ENCODE assay signal across 8 mouse cellular contexts in genomic region chr7:141466607-141467148, GRCm38 (mm10). TPM values are rescaled to one million over a fixed set of nuclear protein-coding genes. Genes with fewer than 3 reads are reported as not detected.
DNase-seq lines count a peak whose midpoint lies in the region; ATAC-seq lines count a peak whose summit lies in the region.

No protein-coding gene starts in this region.

- WGBS in kidney, embryonic 14.5 days, result 56% methylated on average over 10 of the region's 10 CpGs
- 59% methylated on average over 10 of the region's 10 CpGs for WGBS in embryonic facial prominence, embryonic 10.5 days
- 59% methylated on average over 10 of the region's 10 CpGs for WGBS in hindbrain, embryonic 14.5 days
- 68% methylated on average over 10 of the region's 10 CpGs for WGBS in midbrain, embryonic 16.5 days

- H3K9ac ChIP-seq in kidney, embryonic 14.5 days (ENCODE audit: low read depth, low read length), result peak overlapping the region; percentile 71
- H3K9ac ChIP-seq in hindbrain, embryonic 14.5 days, result peak overlapping the region; percentile 74; the same call in 1 of the 2 replicates
- H3K9ac ChIP-seq in midbrain, embryonic 16.5 days (ENCODE audit: low read depth, low read length), result peak overlapping the region; percentile 86; the same call in 1 of the 2 replicates

- intact Hi-C loops in gastrocnemius, postnatal 36 days (cut with DNase I), result no loop called here

- peak overlapping the region; percentile 57 for H3K4me3 ChIP-seq in kidney, embryonic 14.5 days (ENCODE audit: low read length)
- peak overlapping the region; percentile 76 for H3K4me3 ChIP-seq in embryonic facial prominence, embryonic 10.5 days
- H3K4me3 ChIP-seq in hindbrain, embryonic 14.5 days (replicated peaks; ENCODE audit: low read length), result peak overlapping the region; percentile 35
- H3K4me3 ChIP-seq in midbrain, embryonic 16.5 days (ENCODE audit: low read depth, low read length), result peak overlapping the region; percentile 56

- H3K27me3 ChIP-seq in kidney, embryonic 14.5 days (ENCODE audit: control insufficient read depth, insufficient read depth, low read length), result peaks cover 39% of the 10 kb centered on the region
- peaks cover 54% of the 10 kb centered on the region for H3K27me3 ChIP-seq in embryonic facial prominence, embryonic 10.5 days (replicated peaks; ENCODE audit: low read depth, poor library complexity, severe bottlenecking)
- peaks cover 53% of the 10 kb centered on the region for H3K27me3 ChIP-seq in hindbrain, embryonic 14.5 days (ENCODE audit: control insufficient read depth, insufficient read depth, low read length)
- peaks cover 52% of the 10 kb centered on the region for H3K27me3 ChIP-seq in midbrain, embryonic 16.5 days (ENCODE audit: control insufficient read depth, insufficient read depth, low read depth, low read length)

- peak overlapping the region; percentile 52 for H3K4me2 ChIP-seq in kidney, embryonic 14.5 days (replicated peaks; ENCODE audit: low read depth, low read length)
- H3K4me2 ChIP-seq in hindbrain, embryonic 14.5 days (replicated peaks), result peak overlapping the region; percentile 71
- peak overlapping the region; percentile 66 for H3K4me2 ChIP-seq in midbrain, embryonic 16.5 days (ENCODE audit: low read length)

- H3K36me3 ChIP-seq in kidney, embryonic 14.5 days (ENCODE audit: control insufficient read depth, insufficient read depth, low read length), result peaks cover 24% of the 10 kb centered on the region
- peaks cover 28% of the 10 kb centered on the region for H3K36me3 ChIP-seq in embryonic facial prominence, embryonic 10.5 days (replicated peaks)
- peaks cover 20% of the 10 kb centered on the region for H3K36me3 ChIP-seq in hindbrain, embryonic 14.5 days (replicated peaks; ENCODE audit: control insufficient read depth, insufficient read depth)
- peaks cover 4% of the 10 kb centered on the region; the same call in 1 of the 2 replicates for H3K36me3 ChIP-seq in midbrain, embryonic 16.5 days (ENCODE audit: control insufficient read depth, insufficient read depth, low read length)

- peak overlapping the region; percentile 87 for H3K27ac ChIP-seq in kidney, embryonic 14.5 days (ENCODE audit: low read depth, low read length)
- H3K27ac ChIP-seq in embryonic facial prominence, embryonic 10.5 days (replicated peaks), result peak overlapping the region; percentile 92
- no peak overlapping the region for H3K27ac ChIP-seq in hindbrain, embryonic 14.5 days
- 0 out of 2 replicates have a peak overlapping the region, but pooled peaks have one; percentile 10 for H3K27ac ChIP-seq in midbrain, embryonic 16.5 days (ENCODE audit: low read length)

- H3K4me1 ChIP-seq in kidney, embryonic 14.5 days (ENCODE audit: control insufficient read depth, insufficient read depth, low read length), result peaks cover 46% of the 10 kb centered on the region
- H3K4me1 ChIP-seq in embryonic facial prominence, embryonic 10.5 days, result peaks cover 74% of the 10 kb centered on the region
- peaks cover 30% of the 10 kb centered on the region for H3K4me1 ChIP-seq in hindbrain, embryonic 14.5 days (replicated peaks; ENCODE audit: control insufficient read depth, insufficient read depth, low read length)
- peaks cover 39% of the 10 kb centered on the region for H3K4me1 ChIP-seq in midbrain, embryonic 16.5 days (ENCODE audit: control insufficient read depth, insufficient read depth, low read length)

- no peak for ATAC-seq in kidney, embryonic 14.5 days (ENCODE audit: low FRiP score, low TSS enrichment)
- ATAC-seq in hindbrain, embryonic 14.5 days (ENCODE audit: low FRiP score), result no peak
- ATAC-seq in midbrain, embryonic 16.5 days, result no peak
- ATAC-seq in monocyte, adult 5-6 weeks (replicated peaks; ENCODE audit: insufficient number of reproducible peaks, low FRiP score, low TSS enrichment, poor library complexity, severe bottlenecking), result no peak

- DNase-seq in kidney, postnatal 4 days, result no peak
- no peak for DNase-seq in embryonic facial prominence, embryonic 10.5 days (ENCODE audit: low spot score)
- no peak for DNase-seq in hindbrain, embryonic 14.5 days (ENCODE audit: low spot score)
- no peak for DNase-seq in spleen, adult 12 weeks (ENCODE audit: low spot score)
- no peak for DNase-seq in gastrocnemius, postnatal 36 days

- no peaks in the 10 kb centered on the region for H3K9me3 ChIP-seq in kidney, embryonic 14.5 days (ENCODE audit: control insufficient read depth, low read length)
- H3K9me3 ChIP-seq in embryonic facial prominence, embryonic 10.5 days, result no peaks in the 10 kb centered on the region
- H3K9me3 ChIP-seq in hindbrain, embryonic 14.5 days (ENCODE audit: control insufficient read depth, low read length), result no peaks in the 10 kb centered on the region
- H3K9me3 ChIP-seq in midbrain, embryonic 16.5 days (replicated peaks; ENCODE audit: control insufficient read depth, low read length, poor library complexity, severe bottlenecking), result no peaks in the 10 kb centered on the region

RNA-seq across cellular contexts. Expression of gene Cd151, which starts 0.5 kb away (rescaled TPM):
- 93.2 and 108 TPM in 2 replicates for polyA plus RNA-seq in kidney, embryonic 14.5 days (2014; fragmentation: Nextera tagmentation; extraction: Ambion mirVana)
- polyA plus RNA-seq in embryonic facial prominence, embryonic 10.5 days (2016; fragmentation: Nextera tagmentation; extraction: Ambion mirVana), result 20.6 and 22.4 TPM in 2 replicates
- polyA plus RNA-seq in hindbrain, embryonic 14.5 days (2014; fragmentation: Nextera tagmentation; extraction: Ambion mirVana), result 47.0 and 50.4 TPM in 2 replicates
- polyA plus RNA-seq in midbrain, embryonic 16.5 days (2015; fragmentation: Nextera tagmentation; extraction: Ambion mirVana), result 17.1 and 17.5 TPM in 2 replicates
- 10 to 100 TPM; 65.6 to 83.2 TPM for total RNA-seq in gastrocnemius, postnatal 36 days (2021)
- 17.8 to 40.8 TPM (median 20.7 TPM) in 3 replicates for total RNA-seq in monocyte, adult 5-6 weeks (2017)

RNA-seq across cellular contexts. Expression of gene Cracr2b, which starts 5.8 kb away (rescaled TPM):
- polyA plus RNA-seq in kidney, embryonic 14.5 days (2014; fragmentation: Nextera tagmentation; extraction: Ambion mirVana), result 13.1 and 13.4 TPM in 2 replicates
- 6.6 and 8.3 TPM in 2 replicates for polyA plus RNA-seq in embryonic facial prominence, embryonic 10.5 days (2016; fragmentation: Nextera tagmentation; extraction: Ambion mirVana)
- 3.7 and 8.1 TPM in 2 replicates for polyA plus RNA-seq in hindbrain, embryonic 14.5 days (2014; fragmentation: Nextera tagmentation; extraction: Ambion mirVana)
- polyA plus RNA-seq in midbrain, embryonic 16.5 days (2015; fragmentation: Nextera tagmentation; extraction: Ambion mirVana), result 6.6 and 7.1 TPM in 2 replicates
- total RNA-seq in gastrocnemius, postnatal 36 days (2021), result 1 to 10 TPM; 6.3 to 7.4 TPM
- not detected in 3 replicates for total RNA-seq in monocyte, adult 5-6 weeks (2017)

RNA-seq across cellular contexts. Expression of gene Polr2l, which starts 8.3 kb away (rescaled TPM):
- polyA plus RNA-seq in kidney, embryonic 14.5 days (2014; fragmentation: Nextera tagmentation; extraction: Ambion mirVana), result 77.9 and 85.5 TPM in 2 replicates
- polyA plus RNA-seq in embryonic facial prominence, embryonic 10.5 days (2016; fragmentation: Nextera tagmentation; extraction: Ambion mirVana), result 84.0 and 86.0 TPM in 2 replicates
- polyA plus RNA-seq in hindbrain, embryonic 14.5 days (2014; fragmentation: Nextera tagmentation; extraction: Ambion mirVana), result 81.9 and 93.0 TPM in 2 replicates
- 73.3 and 74.0 TPM in 2 replicates for polyA plus RNA-seq in midbrain, embryonic 16.5 days (2015; fragmentation: Nextera tagmentation; extraction: Ambion mirVana)
- total RNA-seq in gastrocnemius, postnatal 36 days (2021), result 10 to 100 TPM; 53.1 to 58.7 TPM
- total RNA-seq in monocyte, adult 5-6 weeks (2017), result 14.0 to 22.2 TPM (median 14.6 TPM) in 3 replicates

RNA-seq across cellular contexts. Expression of gene Tspan4, which starts 8.4 kb away (rescaled TPM):
- polyA plus RNA-seq in kidney, embryonic 14.5 days (2014; fragmentation: Nextera tagmentation; extraction: Ambion mirVana), result 71.9 and 90.2 TPM in 2 replicates
- 32.6 and 34.2 TPM in 2 replicates for polyA plus RNA-seq in embryonic facial prominence, embryonic 10.5 days (2016; fragmentation: Nextera tagmentation; extraction: Ambion mirVana)
- 61.0 and 62.2 TPM in 2 replicates for polyA plus RNA-seq in hindbrain, embryonic 14.5 days (2014; fragmentation: Nextera tagmentation; extraction: Ambion mirVana)
- 45.8 and 49.1 TPM in 2 replicates for polyA plus RNA-seq in midbrain, embryonic 16.5 days (2015; fragmentation: Nextera tagmentation; extraction: Ambion mirVana)
- total RNA-seq in gastrocnemius, postnatal 36 days (2021), result 10 to 100 TPM in 1 of 2 experiments, 1 to 10 TPM in 1; 7.2 to 14.1 TPM
- total RNA-seq in monocyte, adult 5-6 weeks (2017), result 0.95 TPM in 1 of 3 replicates, not detected in the others

RNA-seq across cellular contexts. Expression of gene Pnpla2, which starts 11.7 kb away (rescaled TPM):
- 27.4 and 31.9 TPM in 2 replicates for polyA plus RNA-seq in kidney, embryonic 14.5 days (2014; fragmentation: Nextera tagmentation; extraction: Ambion mirVana)
- 13.2 and 14.3 TPM in 2 replicates for polyA plus RNA-seq in embryonic facial prominence, embryonic 10.5 days (2016; fragmentation: Nextera tagmentation; extraction: Ambion mirVana)
- 15.3 and 18.4 TPM in 2 replicates for polyA plus RNA-seq in hindbrain, embryonic 14.5 days (2014; fragmentation: Nextera tagmentation; extraction: Ambion mirVana)
- 16.9 and 17.7 TPM in 2 replicates for polyA plus RNA-seq in midbrain, embryonic 16.5 days (2015; fragmentation: Nextera tagmentation; extraction: Ambion mirVana)
- 100 to 1,000 TPM; 306 to 361 TPM for total RNA-seq in gastrocnemius, postnatal 36 days (2021)
- total RNA-seq in monocyte, adult 5-6 weeks (2017), result 19.7 to 28.0 TPM (median 25.4 TPM) in 3 replicates
